Mouse (Mus musculus) cortical plate, adult 2 months (tissue): ENCODE results near the gene Lsm7.

Experiments used
- CTCF ChIP-seq: fragments of 200-500 bp; IDR thresholded peaks from 2 replicates; pipeline ENCODE4 v1.5.1; 2011; ENCODE audit warnings: mild to moderate bottlenecking, control low read depth, low read length; ENCODE audit not compliant: insufficient read depth; ENCODE audit errors: extremely low read depth
- POLR2A ChIP-seq: fragments of 200-500 bp; IDR thresholded peaks from 2 replicates; pipeline ENCODE4 v1.6.1; 2011; ENCODE audit warnings: mild to moderate bottlenecking, low read length, control low read depth; ENCODE audit not compliant: insufficient read depth; ENCODE audit errors: extremely low read depth

DNA sequence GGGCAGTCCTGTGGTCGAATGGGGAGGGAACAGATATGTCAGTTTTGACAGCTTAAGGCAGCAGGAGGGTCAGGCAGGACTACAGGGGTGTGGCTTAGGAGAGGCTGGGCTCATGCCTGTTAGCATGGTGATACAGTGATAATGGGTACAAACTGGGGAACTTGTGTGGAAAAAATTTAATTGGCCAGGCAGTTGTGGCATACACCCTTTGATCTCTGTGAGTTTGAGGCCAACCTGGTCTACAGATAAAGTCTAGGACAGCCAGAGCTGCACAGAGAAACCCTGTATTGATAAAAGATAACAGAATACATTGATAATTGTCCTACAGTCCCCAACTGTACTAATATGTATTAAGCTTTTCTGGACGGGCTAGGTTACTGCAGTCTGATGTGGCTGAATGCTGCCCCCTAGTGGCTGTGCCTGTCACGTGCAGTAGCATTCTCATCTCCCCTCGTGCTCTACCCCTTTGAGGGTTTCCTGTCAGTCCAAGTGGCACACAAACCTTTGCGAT lies 25.2 kb upstream of the Lsm7 start:
- no peak for TF ChIP-seq POLR2A
- peak; percentile 86 for TF ChIP-seq CTCF
